Mouse (Mus musculus) lung, postnatal 0 days (tissue): Measurements from ENCODE around the gene Atp1a1. TPM values are rescaled to one million over a fixed set of nuclear protein-coding genes. Genes with fewer than 3 reads are reported as not detected.

Experiments used
- ATAC-seq: fragments of 200-750 bp; cut with Nextera tagmentation; 2 replicates; pipeline ENCODE4 v1.8.0; 2017; ENCODE audit warnings: moderate library complexity
- DNase-seq: peaks from one replicate; pipeline ENCODE4 v3.0.0-alpha.2; 2016; ENCODE audit warnings: low spot score
- H3K27ac ChIP-seq: fragments of 300-500 bp; sonication (generic); 2 replicates; pipeline ENCODE4 v1.5.1; 2014; ENCODE audit warnings: antibody characterized with exemption, mild to moderate bottlenecking, low read length, mixed read lengths
- H3K27me3 ChIP-seq: fragments of 300-500 bp; sonication (generic); replicated peaks from 2 replicates; pipeline ENCODE4 v1.6.1; 2014; ENCODE audit warnings: low read length, mixed read lengths; ENCODE audit not compliant: insufficient read depth
- H3K36me3 ChIP-seq: fragments of 300-500 bp; sonication (generic); 2 replicates; pipeline ENCODE4 v1.6.1; 2014; ENCODE audit warnings: low read length, mixed read lengths; ENCODE audit not compliant: insufficient read depth
- H3K4me1 ChIP-seq: fragments of 300-500 bp; sonication (generic); 2 replicates; pipeline ENCODE4 v1.6.1; 2014; ENCODE audit warnings: antibody characterized with exemption, low read depth, low read length, mixed read lengths; ENCODE audit not compliant: insufficient read depth
- H3K4me2 ChIP-seq: fragments of 300-500 bp; sonication (generic); replicated peaks from 2 replicates; pipeline ENCODE4 v1.6.1; 2014; ENCODE audit warnings: low read depth, mild to moderate bottlenecking, low read length, moderate library complexity, mixed read lengths
- H3K4me3 ChIP-seq: fragments of 300-500 bp; sonication (generic); 2 replicates; pipeline ENCODE4 v1.5.1; 2014; ENCODE audit warnings: low read depth, low read length
- H3K9ac ChIP-seq: fragments of 300-500 bp; sonication (generic); replicated peaks from 2 replicates; pipeline ENCODE4 v1.6.1; 2014; ENCODE audit warnings: low read depth, mild to moderate bottlenecking
- H3K9me3 ChIP-seq: fragments of 300-500 bp; sonication (generic); 2 replicates; pipeline ENCODE4 v1.6.1; 2016; ENCODE audit warnings: low read length, mixed read lengths
- CTCF ChIP-seq: IDR thresholded peaks from 2 replicates; pipeline ENCODE4 v1.5.1; 2016; ENCODE audit warnings: antibody characterized with exemption, mild to moderate bottlenecking
- EP300 ChIP-seq: IDR thresholded peaks from 2 replicates; pipeline ENCODE4 v1.6.1; 2016; ENCODE audit warnings: antibody characterized with exemption, mild to moderate bottlenecking, control low read depth
- WGBS: fragments of 180-500 bp; shearing (Covaris S2); extraction: QIAGEN DNeasy Blood & Tissue Kit; methylation state at CpG from one replicate; pipeline ENCODE4 v1.1.7; 2014; 5-methylcytosine and 5-hydroxymethylcytosine counted together
- polyA plus RNA-seq: library from polyadenylated mRNA; unstranded; fragments of >200 nt; fragmentation: Nextera tagmentation; extraction: Ambion mirVana; gene quantifications from 2 replicates; pipeline ENCODE4 v1.2.1, GENCODE M21; 2015

Gene Atp1a1
- polyA plus RNA-seq, 1 experiment from 2014 or later, result 136 TPM

DNA sequence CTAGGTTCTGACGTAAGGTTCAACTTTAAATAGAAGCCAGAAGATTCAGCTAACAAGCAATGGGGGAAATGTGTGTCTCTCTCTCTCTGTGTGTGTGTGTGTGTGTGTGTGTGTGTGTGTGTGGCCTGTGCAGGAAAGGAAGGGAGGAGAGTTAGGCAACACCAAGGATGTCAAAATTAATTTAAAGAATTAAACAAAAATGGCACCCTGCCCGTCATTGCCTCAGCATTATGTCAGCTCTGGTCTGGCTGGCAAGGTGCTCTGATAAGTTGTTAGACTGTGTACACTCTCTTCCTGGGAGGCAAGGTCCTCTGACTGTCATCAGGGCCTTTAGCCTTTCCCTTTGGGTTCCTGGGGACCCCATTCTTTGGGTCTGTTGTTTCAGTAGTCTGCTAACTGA lies 47.8 kb downstream of the Atp1a1 start:
- no peaks in the 10 kb centered on the region for H3K9me3 ChIP-seq
- H3K9ac ChIP-seq, result no peak overlapping the region
- no peak overlapping the region for H3K4me2 ChIP-seq
- no peaks in the 10 kb centered on the region for H3K4me1 ChIP-seq
- 74% methylated on average over 2 of the region's 2 CpGs for WGBS
- H3K27me3 ChIP-seq, result no peaks in the 10 kb centered on the region
- TF ChIP-seq EP300 (no peak), CTCF (no peak)
- ATAC-seq (no peak), DNase-seq (no peak)
- no peak overlapping the region for H3K27ac ChIP-seq
- H3K36me3 ChIP-seq, result no peaks in the 10 kb centered on the region
- no peak overlapping the region for H3K4me3 ChIP-seq

DNA sequence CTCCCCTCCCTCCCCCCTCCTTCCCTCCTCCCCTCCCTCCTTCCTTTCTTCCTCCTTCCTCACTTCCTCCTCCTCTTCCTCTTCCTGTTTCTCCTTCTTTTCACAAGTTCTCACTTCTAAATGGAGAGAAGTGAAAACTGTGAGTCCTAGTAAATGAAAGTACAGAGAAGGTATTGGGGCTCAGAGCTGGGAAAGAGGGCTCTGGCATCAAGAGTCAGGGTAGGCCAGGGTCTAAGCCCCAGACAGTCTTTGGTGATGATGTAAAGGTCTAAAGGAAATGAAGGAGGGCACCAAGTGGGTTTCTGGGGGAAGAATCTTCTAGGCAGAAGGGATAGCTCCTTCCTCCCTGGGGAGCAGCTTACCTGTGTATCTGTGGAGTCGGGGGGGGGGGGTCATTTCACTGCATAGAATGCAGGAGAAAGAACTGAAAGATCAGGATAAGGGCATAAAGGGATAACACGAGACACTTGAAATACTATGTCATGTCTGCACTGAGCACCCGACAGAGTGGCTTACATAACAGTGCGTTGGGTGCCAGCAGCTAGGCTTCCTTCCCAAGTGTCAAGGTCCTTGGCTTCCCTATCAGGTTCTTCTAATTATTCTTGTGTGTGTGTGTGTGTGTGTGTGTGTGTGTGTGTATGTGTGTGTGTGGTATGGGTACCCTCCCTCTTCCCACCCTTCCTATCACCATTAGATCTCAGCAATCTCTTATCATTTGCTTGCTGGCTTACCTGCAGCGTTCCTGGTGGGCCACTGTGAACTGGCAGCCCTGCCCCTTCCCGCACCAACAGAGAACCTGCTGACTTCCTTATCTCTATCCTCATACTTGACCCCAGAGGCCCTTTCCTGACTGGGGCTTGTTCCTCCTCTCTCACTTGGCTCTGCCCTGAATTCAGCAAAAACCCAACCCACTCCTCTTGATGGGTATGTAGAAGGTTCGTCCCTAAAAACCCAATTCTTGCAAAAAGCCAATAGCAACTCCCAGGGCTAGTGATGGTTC lies 51.6 kb downstream of the Atp1a1 start:
- H3K4me3 ChIP-seq, result no peak overlapping the region
- TF ChIP-seq EP300, result no peak
- TF ChIP-seq CTCF, result no peak
- WGBS, result 54% methylated on average over 7 of the region's 7 CpGs
- no peak overlapping the region for H3K27ac ChIP-seq
- H3K9me3 ChIP-seq, result no peaks in the 10 kb centered on the region
- H3K36me3 ChIP-seq, result no peaks in the 10 kb centered on the region
- H3K9ac ChIP-seq, result no peak overlapping the region
- no peaks in the 10 kb centered on the region for H3K4me1 ChIP-seq
- DNase-seq (no peak), ATAC-seq (no peak)
- no peak overlapping the region for H3K4me2 ChIP-seq
- H3K27me3 ChIP-seq, result no peaks in the 10 kb centered on the region

DNA sequence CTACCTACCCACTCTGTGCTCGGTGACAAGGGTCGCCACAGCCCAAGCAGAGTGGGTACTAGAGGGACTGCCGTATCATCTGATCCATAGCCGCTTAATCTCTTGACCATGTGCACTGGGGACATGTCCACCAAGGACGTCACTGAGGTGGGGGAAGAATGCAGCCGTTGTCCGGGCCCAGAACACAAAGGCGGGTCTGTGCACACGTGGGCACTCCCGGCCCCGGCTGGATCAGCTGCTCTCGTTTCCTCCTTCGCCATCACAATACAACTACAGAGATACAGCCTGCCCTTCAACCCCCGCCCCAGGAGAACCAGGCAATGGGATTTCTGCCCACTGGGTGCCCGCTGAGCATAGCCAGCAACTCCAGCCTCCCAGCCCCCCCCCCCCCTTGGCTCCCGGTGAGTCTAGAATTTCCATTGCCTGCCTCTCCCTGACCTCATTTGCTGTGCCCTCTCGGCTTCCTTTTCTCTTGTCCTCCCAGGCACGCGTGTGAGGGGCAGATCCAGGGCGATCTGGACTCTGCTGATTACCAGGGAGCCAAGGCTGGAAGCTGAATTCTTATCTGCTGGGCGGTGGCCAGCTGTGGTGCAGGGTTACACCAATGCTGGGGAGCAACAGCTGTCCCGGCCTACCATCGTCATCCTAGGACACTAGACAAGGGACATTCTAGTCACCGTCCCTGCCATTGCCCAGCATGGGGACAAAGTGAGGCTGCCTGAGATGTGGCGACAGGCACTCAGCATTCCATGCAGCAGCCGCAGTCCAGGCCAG lies 52.8 kb downstream of the Atp1a1 start:
- no peak overlapping the region for H3K9ac ChIP-seq

DNA sequence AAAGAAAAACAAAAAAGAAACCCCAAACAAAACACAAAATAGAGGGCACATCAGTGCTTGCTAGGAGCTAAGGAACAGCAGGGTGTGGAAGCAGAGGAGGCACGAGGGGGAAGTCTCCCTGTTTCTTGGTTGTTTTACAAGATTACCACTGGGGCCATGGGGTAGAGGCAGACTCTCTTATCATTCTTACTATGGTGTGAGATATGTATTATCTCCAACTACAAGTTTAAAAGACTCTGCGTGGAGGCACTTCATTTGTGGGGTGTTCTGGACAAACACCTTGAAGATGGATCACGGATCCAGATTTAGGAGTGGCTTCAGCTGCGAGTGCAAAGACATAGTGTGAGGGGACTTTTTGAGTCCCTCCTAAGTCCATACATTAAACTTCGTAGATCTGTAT lies 54.7 kb downstream of the Atp1a1 start:
- Histone ChIP-seq H3K4me1 (no peaks in the 10 kb centered on the region), H3K4me3 (no peak overlapping the region), H3K4me2 (no peak overlapping the region), H3K9ac (no peak overlapping the region), H3K36me3 (no peaks in the 10 kb centered on the region), H3K27ac (no peak overlapping the region), H3K9me3 (no peaks in the 10 kb centered on the region), H3K27me3 (no peaks in the 10 kb centered on the region)
- TF ChIP-seq EP300 (no peak), CTCF (no peak)
- DNase-seq, result no peak
- ATAC-seq, result no peak
- WGBS, result 72% methylated on average over 5 of the region's 5 CpGs

More for the DNA sequence above, 52.8 kb downstream of the Atp1a1 start:
- 0 out of 2 replicates have a peak overlapping the region, but pooled peaks have one; percentile 19 for H3K4me2 ChIP-seq
- no peaks in the 10 kb centered on the region for H3K4me1 ChIP-seq
- WGBS, result 38% methylated on average over 24 of the region's 26 CpGs
- DNase-seq, result peak; percentile 57
- H3K9me3 ChIP-seq, result no peaks in the 10 kb centered on the region
- ATAC-seq, result peak; percentile 82
- H3K36me3 ChIP-seq, result no peaks in the 10 kb centered on the region
- H3K27me3 ChIP-seq, result no peaks in the 10 kb centered on the region
- H3K4me3 ChIP-seq, result no peak overlapping the region
- peak overlapping the region; percentile 38; the same call in 1 of the 2 replicates for H3K27ac ChIP-seq
- TF ChIP-seq EP300, result no peak

DNA sequence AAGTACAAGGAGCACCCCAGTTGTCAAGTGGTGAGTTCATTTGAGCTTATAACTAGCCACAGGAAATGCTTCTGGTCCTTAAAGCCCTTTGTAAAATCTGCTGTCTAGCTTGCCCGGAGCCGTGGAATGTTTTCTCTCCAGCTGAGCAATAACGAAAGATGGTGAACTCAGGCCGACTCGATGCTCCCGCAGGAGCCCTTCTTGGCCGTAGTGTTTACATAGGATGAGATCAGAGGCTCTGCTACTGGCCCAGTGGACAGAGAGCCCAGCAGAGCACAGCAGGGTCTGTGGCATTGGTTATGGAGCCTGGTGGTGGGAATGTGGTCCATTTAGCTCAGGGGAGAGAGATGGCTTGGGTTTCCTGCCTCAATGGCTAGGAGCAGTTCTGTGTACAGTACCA lies 60.4 kb downstream of the Atp1a1 start:
- Histone ChIP-seq H3K4me1 (no peaks in the 10 kb centered on the region), H3K4me3 (no peak overlapping the region), H3K4me2 (no peak overlapping the region; the same call in 1 of the 2 replicates), H3K27me3 (no peaks in the 10 kb centered on the region), H3K9me3 (no peaks in the 10 kb centered on the region), H3K36me3 (no peaks in the 10 kb centered on the region), H3K27ac (peak overlapping the region; percentile 4; the same call in 1 of the 2 replicates), H3K9ac (no peak overlapping the region)
- ATAC-seq (peak; percentile 62; the same call in 1 of the 2 replicates), DNase-seq (peak; percentile 56)
- TF ChIP-seq CTCF (no peak), EP300 (no peak)
- 6% methylated on average over 7 of the region's 7 CpGs for WGBS

DNA sequence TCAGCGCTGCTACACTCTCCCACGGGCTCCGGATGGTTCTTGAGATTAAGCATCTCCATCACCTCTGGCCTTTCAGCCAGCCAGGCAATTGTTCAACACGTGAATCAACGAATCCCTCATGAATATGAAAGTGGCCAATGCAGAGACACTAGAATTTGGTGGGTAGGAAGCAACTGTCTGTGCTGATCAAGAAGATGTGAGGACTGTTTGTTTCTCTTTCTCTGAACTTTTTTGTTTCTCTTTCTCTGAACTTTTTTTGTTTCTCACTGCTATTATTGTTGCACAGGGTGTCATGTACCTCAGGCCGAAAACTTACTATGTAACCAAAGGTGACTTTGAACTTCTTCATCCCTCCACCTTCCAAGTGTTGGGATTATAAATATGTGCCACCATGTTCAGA lies 62.9 kb downstream of the Atp1a1 start:
- no peaks in the 10 kb centered on the region for H3K36me3 ChIP-seq
- ATAC-seq (no peak), DNase-seq (no peak)
- H3K27ac ChIP-seq, result no peak overlapping the region
- 70% methylated on average over 6 of the region's 6 CpGs for WGBS
- no peaks in the 10 kb centered on the region for H3K4me1 ChIP-seq
- H3K4me2 ChIP-seq, result no peak overlapping the region
- no peak overlapping the region for H3K4me3 ChIP-seq
- H3K9ac ChIP-seq, result no peak overlapping the region
- TF ChIP-seq EP300 (no peak), CTCF (no peak)
- H3K27me3 ChIP-seq, result no peaks in the 10 kb centered on the region
- no peaks in the 10 kb centered on the region for H3K9me3 ChIP-seq
